ENCODE assay signal across 8 mouse cellular contexts in genomic region chr12:86836431-86837047, GRCm38 (mm10). TPM values are rescaled to one million over a fixed set of nuclear protein-coding genes. Genes with fewer than 3 reads are reported as not detected.
DNase-seq lines count a peak whose midpoint lies in the region; ATAC-seq and TF ChIP-seq lines count a peak whose summit lies in the region.

No protein-coding gene starts in this region.

- peak overlapping the region in 1 of 3 experiments; percentile 22 for H3K4me3 ChIP-seq in CH12.LX (replicated peaks in 1 of 3; ENCODE audit: low read depth in 2 of 3, low read length in 2 of 3, poor library complexity in 1 of 3)
- H3K4me3 ChIP-seq in forebrain, embryonic 11.5 days (ENCODE audit: low read depth, low read length), result no peak overlapping the region
- H3K4me3 ChIP-seq in lung, embryonic 15.5 days, result peak overlapping the region; percentile 25
- no peak overlapping the region for H3K4me3 ChIP-seq in olfactory bulb, adult 2 months (ENCODE audit: insufficient read depth, low read depth, low read length)

- TF ChIP-seq POLR2A in CH12.LX (IDR thresholded peaks at IDR 0.05; ENCODE audit: low read depth, low read length), result peak; percentile 46
- TF ChIP-seq POLR2A in olfactory bulb, adult 2 months (IDR thresholded peaks at IDR 0.05; ENCODE audit: insufficient read depth, low read depth, low read length), result no peak

- H3K9ac ChIP-seq in CH12.LX (ENCODE audit: insufficient read depth, low read depth), result peak overlapping the region; percentile 2; the same call in 1 of the 2 replicates
- H3K9ac ChIP-seq in forebrain, embryonic 11.5 days (ENCODE audit: low read length), result no peak overlapping the region; the same call in 1 of the 2 replicates
- no peak overlapping the region for H3K9ac ChIP-seq in lung, embryonic 15.5 days

- intact Hi-C loops in heart, postnatal 10 days (cut with DNase I), result no loop called here

- no peaks in the 10 kb centered on the region for H3K9me3 ChIP-seq in CH12.LX (replicated peaks; ENCODE audit: low read length)
- no peaks in the 10 kb centered on the region for H3K9me3 ChIP-seq in forebrain, embryonic 11.5 days (ENCODE audit: control insufficient read depth, low read length)
- H3K9me3 ChIP-seq in lung, embryonic 15.5 days, result no peaks in the 10 kb centered on the region

- no peaks in the 10 kb centered on the region for H3K79me2 ChIP-seq in CH12.LX (replicated peaks; ENCODE audit: control insufficient read depth, extremely low read depth, insufficient read depth, poor library complexity, severe bottlenecking)

- TF ChIP-seq CTCF in CH12.LX (conservative IDR thresholded peaks at IDR 0.05 in 1 of 2, IDR thresholded peaks at IDR 0.05 in 1 of 2; ENCODE audit: low read depth in 2 of 2, low read length in 2 of 2), result no peak
- TF ChIP-seq CTCF in olfactory bulb, adult 2 months (IDR thresholded peaks at IDR 0.05; ENCODE audit: insufficient read depth, low read depth, low read length), result no peak

- H3K4me1 ChIP-seq in CH12.LX (ENCODE audit: control insufficient read depth in 1 of 2, insufficient read depth in 2 of 2), result peaks cover 11 to 52% of the 10 kb centered on the region in 2 experiments
- peaks cover 16% of the 10 kb centered on the region for H3K4me1 ChIP-seq in forebrain, embryonic 11.5 days (replicated peaks; ENCODE audit: control insufficient read depth, insufficient read depth, low read length)
- H3K4me1 ChIP-seq in lung, embryonic 15.5 days, result peaks cover 76% of the 10 kb centered on the region
- H3K4me1 ChIP-seq in olfactory bulb, adult 2 months (ENCODE audit: control insufficient read depth, insufficient read depth, low read length), result peaks cover 33% of the 10 kb centered on the region

- H3K36me3 ChIP-seq in CH12.LX (replicated peaks in 1 of 2; ENCODE audit: control insufficient read depth in 1 of 2, insufficient read depth in 1 of 2, low read length in 1 of 2), result no peaks in the 10 kb centered on the region
- no peaks in the 10 kb centered on the region for H3K36me3 ChIP-seq in forebrain, embryonic 11.5 days (ENCODE audit: control insufficient read depth, insufficient read depth, low read length)
- H3K36me3 ChIP-seq in lung, embryonic 15.5 days, result no peaks in the 10 kb centered on the region

- H3K4me2 ChIP-seq in CH12.LX (ENCODE audit: insufficient read depth, low read depth, poor library complexity, severe bottlenecking), result peak overlapping the region; percentile 4
- H3K4me2 ChIP-seq in forebrain, embryonic 11.5 days (ENCODE audit: low read depth, low read length, severe bottlenecking), result no peak overlapping the region
- H3K4me2 ChIP-seq in lung, embryonic 15.5 days, result peak overlapping the region; percentile 52

- in situ Hi-C loops in CH12.LX (cut with MboI; ENCODE audit: low pct_ligation_motif_present, low pct_unique_long_range_greater_than_20kb, low sequenced_read_pairs), result no loop called here

- peak; percentile 81 for TF ChIP-seq EP300 in CH12.LX (IDR thresholded peaks at IDR 0.05; ENCODE audit: low read length)

- H3K27ac ChIP-seq in CH12.LX (ENCODE audit: insufficient read depth, low read depth), result peak overlapping the region; percentile 17; the same call in 1 of the 2 replicates
- no peak overlapping the region for H3K27ac ChIP-seq in forebrain, embryonic 11.5 days (ENCODE audit: low read depth, low read length)
- peak overlapping the region; percentile 94 for H3K27ac ChIP-seq in lung, embryonic 15.5 days
- peak overlapping the region; percentile 25 for H3K27ac ChIP-seq in olfactory bulb, adult 2 months (ENCODE audit: insufficient read depth, low read depth, low read length)

- DNase-seq in CH12.LX (ENCODE audit: extremely low read depth), result peak; percentile 97
- DNase-seq in adrenal gland, postnatal 25 days, result peak; percentile 87
- DNase-seq in forebrain, embryonic 11.5 days (ENCODE audit: low spot score), result peak; percentile 59
- peak; percentile 90 to 91 for DNase-seq in heart, postnatal 10 days
- peak; percentile 91 to 98 for DNase-seq in kidney, postnatal 25 days
- DNase-seq in thymus, postnatal 4 days, result peak; percentile 76

- WGBS in forebrain, embryonic 11.5 days, result 52% methylated on average over 23 of the region's 23 CpGs
- 3% methylated on average over 23 of the region's 23 CpGs for WGBS in lung, embryonic 15.5 days
- 37% methylated on average over 23 of the region's 23 CpGs for WGBS in olfactory bulb, adult 2 months

- peak; percentile 10 for TF ChIP-seq RAD21 in CH12.LX (IDR thresholded peaks at IDR 0.05; ENCODE audit: low read depth, low read length)

- no peaks in the 10 kb centered on the region for H3K27me3 ChIP-seq in CH12.LX (replicated peaks)
- H3K27me3 ChIP-seq in forebrain, embryonic 11.5 days (ENCODE audit: control insufficient read depth, insufficient read depth, low read length), result no peaks in the 10 kb centered on the region; the same call in 1 of the 2 replicates
- H3K27me3 ChIP-seq in lung, embryonic 15.5 days, result no peaks in the 10 kb centered on the region

- peak; percentile 59; the same call in 1 of the 2 replicates for ATAC-seq in forebrain, embryonic 11.5 days (replicated peaks; ENCODE audit: low FRiP score)
- peak; percentile 93 for ATAC-seq in lung, embryonic 15.5 days (ENCODE audit: borderline replicate concordance, extremely low read depth, low FRiP score, low TSS enrichment)

- dilution Hi-C loops in CH12.LX (cut with MboI; ENCODE audit: extremely low pct_ligation_motif_present, extremely low pct_unique_long_range_greater_than_20kb, low sequenced_read_pairs), result no loop called here

TF ChIP-seq in CH12.LX, 34 proteins besides CTCF, POLR2A, EP300 and RAD21 (continues in another document):
- TF ChIP-seq POLR2AphosphoS2 (IDR thresholded peaks at IDR 0.05; ENCODE audit: low read depth, low read length) (no peak), TBP (conservative IDR thresholded peaks at IDR 0.05; ENCODE audit: low read depth, low read length) (no peak), GABPA (IDR thresholded peaks at IDR 0.05; ENCODE audit: insufficient replicate concordance, low read depth, low read length) (no peak), ZC3H11A (IDR thresholded peaks at IDR 0.05; ENCODE audit: low read depth, low read length) (no peak), KAT2A (IDR thresholded peaks at IDR 0.05; ENCODE audit: insufficient replicate concordance, low read length) (0 out of 2 replicates have a peak, but pooled peaks have one; percentile 11), MYC (IDR thresholded peaks at IDR 0.05; ENCODE audit: low read depth, low read length) (peak; percentile 64; the same call in 1 of the 2 replicates), MEF2A (IDR thresholded peaks at IDR 0.05; ENCODE audit: borderline replicate concordance, low read depth, low read length) (peak; percentile 85), ELF1 (IDR thresholded peaks at IDR 0.05; ENCODE audit: low read depth, low read length) (peak; percentile 46; the same call in 1 of the 2 replicates), SMC3 (IDR thresholded peaks at IDR 0.05; ENCODE audit: low read depth, low read length) (peak; percentile 28; the same call in 1 of the 2 replicates), MAFK (IDR thresholded peaks at IDR 0.05; ENCODE audit: insufficient replicate concordance, low read length) (peak; percentile 13; the same call in 1 of the 2 replicates), E2F4 (IDR thresholded peaks at IDR 0.05; ENCODE audit: insufficient replicate concordance, low read depth, low read length) (no peak), IRF4 (IDR thresholded peaks at IDR 0.05; ENCODE audit: low read depth, low read length) (peak; percentile 97), CHD2 (IDR thresholded peaks at IDR 0.05; ENCODE audit: low read length) (peak; percentile 92), MXI1 (IDR thresholded peaks at IDR 0.05; ENCODE audit: low read depth, low read length) (peak; percentile 83; the same call in 1 of the 2 replicates), SIN3A (IDR thresholded peaks at IDR 0.05; ENCODE audit: low read length) (peak; percentile 76; the same call in 1 of the 2 replicates), MAZ (IDR thresholded peaks at IDR 0.05; ENCODE audit: low read depth, low read length) (peak; percentile 100), CHD1 (IDR thresholded peaks at IDR 0.05; ENCODE audit: low read depth, low read length) (0 out of 2 replicates have a peak, but pooled peaks have one; percentile 49), NRF1 (IDR thresholded peaks at IDR 0.05; ENCODE audit: low read depth, low read length) (0 out of 2 replicates have a peak, but pooled peaks have one; percentile 16), PAX5 (IDR thresholded peaks at IDR 0.05; ENCODE audit: low read length) (no peak), ETS1 (conservative IDR thresholded peaks at IDR 0.05; ENCODE audit: low read depth, low read length) (peak; percentile 83; the same call in 1 of the 2 replicates), ZNF384 (IDR thresholded peaks at IDR 0.05; ENCODE audit: low read depth, low read length) (peak; percentile 43; the same call in 1 of the 2 replicates), BHLHE40 (IDR thresholded peaks at IDR 0.05; ENCODE audit: low read depth, low read length) (peak; percentile 82), NELFE (IDR thresholded peaks at IDR 0.05; ENCODE audit: low read depth, low read length) (peak; percentile 28; the same call in 1 of the 2 replicates), TCF12 (IDR thresholded peaks at IDR 0.05; ENCODE audit: low read depth, low read length) (peak; percentile 77), JUN (IDR thresholded peaks at IDR 0.05; ENCODE audit: insufficient read depth, low read depth, low read length) (peak; percentile 76), ZKSCAN1 (IDR thresholded peaks at IDR 0.05; ENCODE audit: borderline replicate concordance, low read depth, low read length) (no peak), ZMIZ1 (IDR thresholded peaks at IDR 0.05; ENCODE audit: low read depth, low read length) (peak; percentile 70; the same call in 1 of the 2 replicates), RCOR1 (conservative IDR thresholded peaks at IDR 0.05; ENCODE audit: low read depth, low read length) (0 out of 2 replicates have a peak, but pooled peaks have one; percentile 22), USF2 (conservative IDR thresholded peaks at IDR 0.05; ENCODE audit: low read depth, low read length) (no peak), UBTF (IDR thresholded peaks at IDR 0.05; ENCODE audit: low read depth, low read length) (no peak), JUND (conservative IDR thresholded peaks at IDR 0.05; ENCODE audit: low read depth, low read length) (peak; percentile 93)

RNA-seq across cellular contexts. Expression of gene Irf2bpl, which starts 48.1 kb away (rescaled TPM):
- total RNA-seq in CH12.LX (2012; rRNA removed) (19.6 and 21.4 TPM in 2 replicates), CH12.LX (2014; rRNA removed) (7.0 and 8.2 TPM in 2 replicates)
- polyA plus RNA-seq in CH12.LX (2012; ENCODE audit: insufficient read length, low read depth), result 10.2 and 12.1 TPM in 2 replicates
- 65.4 and 74.6 TPM in 2 replicates for total RNA-seq in adrenal gland, postnatal 25 days (2021)
- 40.3 and 42.7 TPM in 2 replicates for polyA plus RNA-seq in forebrain, embryonic 11.5 days (2014; fragmentation: Nextera tagmentation; extraction: Ambion mirVana)
- 10 to 100 TPM; 60.3 to 67.5 TPM for total RNA-seq in heart, postnatal 10 days (2021)
- 49.4 and 50.0 TPM in 2 replicates for polyA plus RNA-seq in lung, embryonic 15.5 days (2015; fragmentation: Nextera tagmentation; extraction: Ambion mirVana)
- not detected in 2 replicates for polyA plus RNA-seq in olfactory bulb, adult 2 months (2012; ENCODE audit: insufficient read depth, insufficient read length, low replicate concordance, missing spikeins)

Comparison
In these comparisons a context has a peak if more than half of its experiments do, and no peak if none do; other contexts are left out.
1. RNA of gene Irf2bpl, which starts 48.1 kb away (polyA plus RNA-seq): 49.4 to 50.0 TPM in lung, embryonic 15.5 days, 40.3 to 42.7 TPM in forebrain, embryonic 11.5 days and 10.2 to 12.1 TPM in CH12.LX; not detected in olfactory bulb, adult 2 months; every median in the first group is over 10 times any median in the second.
2. Peak in every context shown above with its lines, with median percentiles within 50 percentile points of each other: DNase-seq.